Comparison of ENCODE assay signal across 8 mouse cellular contexts in the genomic region with DNA sequence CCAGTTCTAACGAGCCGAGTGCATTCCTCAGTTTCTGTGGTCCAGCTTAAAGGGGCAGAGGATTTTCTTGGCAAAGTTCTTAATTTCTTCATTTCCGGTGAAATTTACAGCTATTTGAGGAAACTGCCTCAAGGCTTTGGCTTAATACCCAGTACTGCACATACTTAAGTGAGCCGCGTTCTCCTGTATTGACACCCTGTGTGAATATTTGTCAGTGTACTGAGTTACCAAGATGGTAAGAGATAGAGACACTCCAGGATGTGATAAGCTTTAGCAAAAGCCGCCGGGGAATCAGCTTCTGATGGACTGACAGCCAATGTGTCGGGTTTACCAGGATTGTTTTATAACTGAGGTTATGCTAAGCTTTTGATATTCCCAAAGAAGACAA. TPM values are rescaled to one million over a fixed set of nuclear protein-coding genes. Genes with fewer than 3 reads are reported as not detected.
DNase-seq lines count a peak whose midpoint lies in the region; ATAC-seq and TF ChIP-seq lines count a peak whose summit lies in the region.

No protein-coding gene starts in this region.

- DNase-seq in layer of hippocampus, adult 9-10 months (ENCODE audit: low spot score): peak; percentile 22
- DNase-seq in layer of hippocampus, adult 8-10 months (ENCODE audit: low spot score in 2 of 2): no peak
- DNase-seq in c-Kit-positive CD71-positive TER-119-negative erythroid progenitor cells, embryonic 14.5 days (ENCODE audit: low read depth): peak; percentile 11
- DNase-seq in forebrain, postnatal 0 days: no peak
- DNase-seq in liver, embryonic 13.5 days: no peak
- DNase-seq in left cerebral cortex, adult 18-20 months (ENCODE audit: low spot score in 2 of 2): no peak
- no peak for DNase-seq in kidney, adult 8-10 months

- ATAC-seq in forebrain, postnatal 0 days: peak; percentile 73
- ATAC-seq in liver, embryonic 13.5 days (ENCODE audit: low read depth): peak; percentile 22; the same call in 1 of the 2 replicates
- peak; percentile 54; the same call in 1 of the 2 replicates for ATAC-seq in stomach, embryonic 14.5 days (ENCODE audit: insufficient number of reproducible peaks, insufficient read depth, low FRiP score, low read depth)

- H3K4me2 ChIP-seq in forebrain, postnatal 0 days (ENCODE audit: low read depth): peak overlapping the region; percentile 58
- peak overlapping the region; percentile 76 for H3K4me2 ChIP-seq in liver, embryonic 13.5 days
- peak overlapping the region; percentile 48 for H3K4me2 ChIP-seq in stomach, embryonic 14.5 days (replicated peaks; ENCODE audit: low read depth, low read length)

- H3K9me3 ChIP-seq in forebrain, postnatal 0 days (ENCODE audit: low read length): no peaks in the 10 kb centered on the region
- H3K9me3 ChIP-seq in liver, embryonic 13.5 days (replicated peaks): no peaks in the 10 kb centered on the region
- H3K9me3 ChIP-seq in stomach, embryonic 14.5 days (ENCODE audit: control insufficient read depth, low read depth, low read length): no peaks in the 10 kb centered on the region

- TF ChIP-seq CTCF in forebrain, postnatal 0 days (IDR thresholded peaks at IDR 0.05; ENCODE audit: low read depth): no peak

- H3K4me3 ChIP-seq in forebrain, postnatal 0 days (ENCODE audit: low read depth, low read length): peak overlapping the region; percentile 56
- peak overlapping the region; percentile 75 for H3K4me3 ChIP-seq in liver, embryonic 13.5 days (replicated peaks)
- H3K4me3 ChIP-seq in stomach, embryonic 14.5 days (ENCODE audit: low read depth, low read length): peak overlapping the region; percentile 55

- 36% methylated on average over 8 of the region's 8 CpGs for WGBS in forebrain, postnatal 0 days
- WGBS in liver, embryonic 13.5 days (ENCODE audit: insufficient replicate concordance): 27% methylated on average over 8 of the region's 8 CpGs
- WGBS in stomach, embryonic 14.5 days: 35% methylated on average over 8 of the region's 8 CpGs

- H3K4me1 ChIP-seq in forebrain, postnatal 0 days (ENCODE audit: insufficient read depth): peaks cover 6% of the 10 kb centered on the region; the same call in 1 of the 2 replicates
- peaks cover 21% of the 10 kb centered on the region for H3K4me1 ChIP-seq in liver, embryonic 13.5 days (replicated peaks)
- H3K4me1 ChIP-seq in stomach, embryonic 14.5 days (ENCODE audit: control insufficient read depth, insufficient read depth, low read length): no peaks in the 10 kb centered on the region

- peak overlapping the region; percentile 57 for H3K27ac ChIP-seq in forebrain, postnatal 0 days (ENCODE audit: low read depth, low read length)
- H3K27ac ChIP-seq in liver, embryonic 13.5 days: peak overlapping the region; percentile 41; the same call in 1 of the 2 replicates
- H3K27ac ChIP-seq in stomach, embryonic 14.5 days (ENCODE audit: low read length): no peak overlapping the region

- peak overlapping the region; percentile 55 for H3K9ac ChIP-seq in forebrain, postnatal 0 days
- H3K9ac ChIP-seq in liver, embryonic 13.5 days: peak overlapping the region; percentile 79
- no peak overlapping the region for H3K9ac ChIP-seq in stomach, embryonic 14.5 days (replicated peaks; ENCODE audit: low read depth, low read length)

- peaks cover 4% of the 10 kb centered on the region; the same call in 1 of the 2 replicates for H3K36me3 ChIP-seq in forebrain, postnatal 0 days (ENCODE audit: insufficient read depth)
- H3K36me3 ChIP-seq in liver, embryonic 13.5 days: no peaks in the 10 kb centered on the region
- peaks cover 5% of the 10 kb centered on the region; the same call in 1 of the 2 replicates for H3K36me3 ChIP-seq in stomach, embryonic 14.5 days (ENCODE audit: control insufficient read depth, insufficient read depth, low read length)

- no peaks in the 10 kb centered on the region for H3K27me3 ChIP-seq in forebrain, postnatal 0 days (ENCODE audit: insufficient read depth, low read length)
- no peaks in the 10 kb centered on the region for H3K27me3 ChIP-seq in liver, embryonic 13.5 days
- no peaks in the 10 kb centered on the region for H3K27me3 ChIP-seq in stomach, embryonic 14.5 days (ENCODE audit: control insufficient read depth, insufficient read depth, low read length)

RNA-seq across cellular contexts. Expression of a gene that starts 0.4 kb away (rescaled TPM):
- 10 to 100 TPM; 12.4 to 23.2 (median 17.5) TPM for total RNA-seq in layer of hippocampus, adult 8-10 months (2022)
- 9.3 and 17.5 TPM in 2 replicates for total RNA-seq in forebrain, postnatal 0 days (2014; rRNA removed)
- polyA plus RNA-seq in forebrain, postnatal 0 days (2015; fragmentation: Nextera tagmentation; extraction: Ambion mirVana): 2.3 TPM in 2 replicates
- polyA plus RNA-seq in liver, embryonic 13.5 days (2015; fragmentation: Nextera tagmentation; extraction: Ambion mirVana): 3.3 and 3.8 TPM in 2 replicates
- polyA plus RNA-seq in stomach, embryonic 14.5 days (2014; fragmentation: Nextera tagmentation; extraction: Ambion mirVana): 4.2 and 5.1 TPM in 2 replicates
- 10 to 100 TPM; 14.9 to 23.6 TPM for total RNA-seq in left cerebral cortex, adult 18-20 months (2021)

RNA-seq across cellular contexts. Expression of a gene that starts 15.9 kb away (rescaled TPM):
- 10 to 100 TPM in 2 of 4 experiments, 1 to 10 TPM in 2; 8.4 to 12.4 (median 10.4) TPM for total RNA-seq in layer of hippocampus, adult 8-10 months (2022)
- 4.9 and 9.2 TPM in 2 replicates for total RNA-seq in forebrain, postnatal 0 days (2014; rRNA removed)
- polyA plus RNA-seq in forebrain, postnatal 0 days (2015; fragmentation: Nextera tagmentation; extraction: Ambion mirVana): 3.6 and 4.9 TPM in 2 replicates
- polyA plus RNA-seq in liver, embryonic 13.5 days (2015; fragmentation: Nextera tagmentation; extraction: Ambion mirVana): 3.1 and 3.3 TPM in 2 replicates
- 14.5 TPM in 2 replicates for polyA plus RNA-seq in stomach, embryonic 14.5 days (2014; fragmentation: Nextera tagmentation; extraction: Ambion mirVana)
- 1 to 10 TPM; 9.7 to 9.9 TPM for total RNA-seq in left cerebral cortex, adult 18-20 months (2021)

RNA-seq across cellular contexts. Expression of a gene that starts 33.0 kb away (rescaled TPM):
- 10 to 100 TPM; 10.5 to 18.9 (median 15.5) TPM for total RNA-seq in layer of hippocampus, adult 8-10 months (2022)
- total RNA-seq in forebrain, postnatal 0 days (2014; rRNA removed): 10.0 and 12.8 TPM in 2 replicates
- polyA plus RNA-seq in forebrain, postnatal 0 days (2015; fragmentation: Nextera tagmentation; extraction: Ambion mirVana): 3.6 and 4.7 TPM in 2 replicates
- 5.2 and 6.4 TPM in 2 replicates for polyA plus RNA-seq in liver, embryonic 13.5 days (2015; fragmentation: Nextera tagmentation; extraction: Ambion mirVana)
- 11.2 TPM in 2 replicates for polyA plus RNA-seq in stomach, embryonic 14.5 days (2014; fragmentation: Nextera tagmentation; extraction: Ambion mirVana)
- 10 to 100 TPM; 12.1 to 12.8 TPM for total RNA-seq in left cerebral cortex, adult 18-20 months (2021)

RNA-seq across cellular contexts. Expression of a gene that starts 41.5 kb away (rescaled TPM):
- total RNA-seq in layer of hippocampus, adult 8-10 months (2022): under 1 TPM in 1 of 4 experiments, not detected in 3; 0.25 TPM
- total RNA-seq in forebrain, postnatal 0 days (2014; rRNA removed): 0.43 TPM in 1 of 2 replicates, not detected in the other
- 0.19 TPM in 1 of 2 replicates, not detected in the other for polyA plus RNA-seq in forebrain, postnatal 0 days (2015; fragmentation: Nextera tagmentation; extraction: Ambion mirVana)
- not detected in 2 replicates for polyA plus RNA-seq in liver, embryonic 13.5 days (2015; fragmentation: Nextera tagmentation; extraction: Ambion mirVana)
- not detected in 2 replicates for polyA plus RNA-seq in stomach, embryonic 14.5 days (2014; fragmentation: Nextera tagmentation; extraction: Ambion mirVana)
- 1 to 10 TPM in 1 of 2 experiments, not detected in 1; 1.6 TPM for total RNA-seq in left cerebral cortex, adult 18-20 months (2021)

RNA-seq across cellular contexts. Expression of a gene that starts 41.6 kb away (rescaled TPM):
- 10 to 100 TPM; 21.4 to 24.6 (median 23.7) TPM for total RNA-seq in layer of hippocampus, adult 8-10 months (2022)
- 26.8 and 29.2 TPM in 2 replicates for total RNA-seq in forebrain, postnatal 0 days (2014; rRNA removed)
- 33.9 and 40.1 TPM in 2 replicates for polyA plus RNA-seq in forebrain, postnatal 0 days (2015; fragmentation: Nextera tagmentation; extraction: Ambion mirVana)
- polyA plus RNA-seq in liver, embryonic 13.5 days (2015; fragmentation: Nextera tagmentation; extraction: Ambion mirVana): 8.4 and 9.1 TPM in 2 replicates
- polyA plus RNA-seq in stomach, embryonic 14.5 days (2014; fragmentation: Nextera tagmentation; extraction: Ambion mirVana): 25.0 and 29.0 TPM in 2 replicates
- total RNA-seq in left cerebral cortex, adult 18-20 months (2021): 10 to 100 TPM; 21.3 to 21.4 TPM

Comparison
In these comparisons a context has a peak if more than half of its experiments do, and no peak if none do; other contexts are left out.
1. DNase-seq: peak in layer of hippocampus, adult 9-10 months (single experiment) and c-Kit-positive CD71-positive TER-119-negative erythroid progenitor cells, embryonic 14.5 days (single experiment); none in layer of hippocampus, adult 8-10 months (0 of 2), forebrain, postnatal 0 days (single experiment), liver, embryonic 13.5 days (single experiment), left cerebral cortex, adult 18-20 months (0 of 2) and kidney, adult 8-10 months (0 of 2).
2. ATAC-seq: peak in every context shown above with its lines; median percentile 73 in forebrain, postnatal 0 days; 54 in stomach, embryonic 14.5 days; 22 in liver, embryonic 13.5 days.
3. Peak in every context shown above with its lines, with median percentiles within 50 percentile points of each other: H3K4me2 ChIP-seq and H3K4me3 ChIP-seq.